Mouse (Mus musculus) gastrocnemius, adult 2 months (tissue): ENCODE measurements around the gene Tmem230. TPM values are rescaled to one million over a fixed set of nuclear protein-coding genes. Genes with fewer than 3 reads are reported as not detected.

Experiments
- DNase-seq: peaks from one replicate; pipeline ENCODE4 v3.0.0; 2022
- H3K27ac ChIP-seq: fragments of 200-600 bp; 2 replicates; pipeline ENCODE4 v1.8.1; 2022; ENCODE audit warnings: mild to moderate bottlenecking
- H3K4me3 ChIP-seq: fragments of 200-600 bp; 2 replicates; pipeline ENCODE4 v1.8.1; 2022; ENCODE audit warnings: mild to moderate bottlenecking, moderate library complexity
- CTCF ChIP-seq: fragments of 200-600 bp; IDR thresholded peaks from 2 replicates; pipeline ENCODE4 v1.8.1; 2022; ENCODE audit warnings: antibody characterized with exemption, mild to moderate bottlenecking, moderate library complexity
- intact Hi-C: fragments of 180-260 bp; cut with DNase I; formaldehyde crosslinking; loops from one replicate; pipeline ENCODE4 v1.15.1; 2025
- total RNA-seq, 2 experiments: library from RNA; stranded (reverse); gene quantifications; 2 replicates each; pipeline ENCODE4 v1.2.3; 2021

Gene Tmem230
- total RNA-seq, 2 experiments from 2014 or later, result 23.2 to 28.1 TPM

DNA sequence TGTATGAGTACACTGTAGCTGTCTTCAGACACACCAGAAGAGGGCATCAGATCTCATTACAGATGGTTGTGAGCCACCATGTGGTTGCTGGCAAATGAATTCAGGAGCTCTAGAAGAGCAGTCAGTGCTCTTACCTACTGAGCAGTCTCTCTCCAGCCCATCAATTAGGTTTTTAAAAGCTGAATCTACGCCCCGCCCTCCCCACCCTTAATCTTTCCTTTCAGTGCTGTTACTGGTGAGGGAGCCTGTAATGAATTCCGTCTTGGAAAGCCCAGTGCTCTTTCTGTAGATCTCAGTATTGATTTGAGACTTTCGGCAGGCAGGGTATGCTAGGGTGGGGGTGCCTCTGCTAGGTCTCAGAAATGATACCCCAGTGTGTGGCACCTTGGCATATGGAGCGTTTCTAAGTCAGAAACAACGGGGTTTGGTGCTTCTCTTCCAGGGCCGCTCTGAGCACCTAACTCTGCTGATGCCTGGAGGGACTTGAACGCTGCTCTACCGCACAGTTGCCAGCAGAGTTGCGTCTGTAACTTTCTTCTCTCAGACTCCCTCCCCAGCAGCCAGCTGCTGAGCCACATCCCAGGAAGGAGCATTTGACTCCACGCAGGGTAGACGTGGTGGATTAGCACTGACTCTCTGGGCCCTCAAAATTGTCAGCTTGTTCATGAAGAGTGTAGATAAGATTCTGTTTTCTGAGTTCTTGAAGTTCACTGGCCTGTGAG is 35.0 kb upstream of the Tmem230 start:
- TF ChIP-seq CTCF, result peak; percentile 19; the same call in 1 of the 2 replicates
- H3K4me3 ChIP-seq, result peak overlapping the region; percentile 2
- peak; percentile 39 for DNase-seq
- intact Hi-C loops, result no loop called here
- H3K27ac ChIP-seq, result peak overlapping the region; percentile 87

DNA sequence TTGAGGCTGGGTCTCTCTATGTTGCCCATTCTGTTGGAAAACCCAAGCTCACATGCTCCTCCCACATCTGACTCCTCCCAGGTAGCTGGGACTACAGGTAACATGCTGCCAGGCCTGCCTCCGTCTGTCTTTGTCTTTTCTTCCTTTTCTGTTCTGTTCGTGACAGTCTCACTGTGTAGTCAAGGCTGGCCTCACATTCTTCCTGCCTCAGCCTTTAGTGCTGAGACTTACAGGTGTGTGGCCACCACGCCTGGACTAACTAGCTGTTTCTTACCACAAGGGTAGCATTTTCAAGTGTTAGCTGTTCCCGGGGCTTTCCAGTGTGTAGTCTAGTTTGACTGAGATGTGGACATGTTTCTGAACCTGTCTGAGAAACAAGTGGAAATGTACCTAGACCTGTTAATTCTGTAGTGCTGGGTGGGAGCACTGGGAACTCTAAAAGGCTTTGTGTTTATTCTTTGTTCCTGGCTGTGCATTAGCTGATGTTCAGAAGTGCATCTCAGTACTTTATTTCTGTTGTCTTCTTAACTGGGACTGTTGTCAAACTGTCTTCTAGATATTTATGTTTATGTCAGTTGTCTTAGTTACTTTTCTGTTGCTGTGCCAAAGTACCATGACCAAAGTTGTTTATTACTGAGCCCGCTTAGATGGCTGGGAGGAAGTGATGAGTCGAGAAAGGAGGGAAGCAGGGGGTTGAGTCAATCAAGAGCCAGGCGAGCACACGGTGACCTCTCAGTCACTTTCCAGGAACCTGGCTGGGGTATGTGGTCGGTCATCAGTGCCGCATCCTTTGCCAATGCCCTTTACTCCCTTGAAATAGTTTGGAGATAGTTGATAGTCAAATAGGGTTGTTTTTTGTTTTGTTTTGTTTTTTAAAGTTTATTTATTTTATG is 34.2 kb upstream of the Tmem230 start:
- Histone ChIP-seq H3K27ac (peak overlapping the region; percentile 87), H3K4me3 (peak overlapping the region; percentile 2)
- intact Hi-C loops, result no loop called here
- TF ChIP-seq CTCF, result no peak
- DNase-seq, result no peak

DNA sequence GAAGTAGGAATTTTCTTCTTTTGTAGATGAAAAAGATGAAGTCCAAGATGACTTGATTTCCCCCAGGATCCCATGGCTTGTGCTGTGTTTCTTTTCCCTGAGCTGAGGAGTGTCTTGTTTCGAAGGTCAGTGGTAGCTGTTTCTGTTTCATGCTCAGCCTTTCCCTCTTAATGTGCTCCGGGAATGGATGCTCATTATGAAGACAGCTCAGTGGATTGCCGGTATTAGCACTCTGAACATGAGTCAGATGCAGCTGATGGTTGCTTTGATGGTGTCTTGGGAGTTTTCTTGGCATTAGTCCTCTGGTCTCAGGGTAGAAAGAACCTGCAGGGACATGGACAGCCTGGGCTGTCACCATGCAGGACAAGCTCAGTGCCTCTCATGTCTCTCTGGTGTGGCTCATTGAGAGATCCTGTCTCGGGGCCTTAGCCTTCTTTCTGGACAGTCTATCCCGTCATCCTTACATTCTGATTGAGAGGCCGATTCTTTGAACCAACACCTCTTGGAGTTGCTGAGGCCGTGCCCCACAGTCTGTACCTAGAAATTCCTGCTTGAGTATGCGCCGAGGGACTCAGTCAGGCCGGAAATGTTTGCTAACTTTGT is 33.0 kb upstream of the Tmem230 start:
- no peak for DNase-seq
- H3K4me3 ChIP-seq, result no peak overlapping the region; the same call in 1 of the 2 replicates
- intact Hi-C loops, result no loop called here
- H3K27ac ChIP-seq, result peak overlapping the region; percentile 87
- no peak for TF ChIP-seq CTCF

DNA sequence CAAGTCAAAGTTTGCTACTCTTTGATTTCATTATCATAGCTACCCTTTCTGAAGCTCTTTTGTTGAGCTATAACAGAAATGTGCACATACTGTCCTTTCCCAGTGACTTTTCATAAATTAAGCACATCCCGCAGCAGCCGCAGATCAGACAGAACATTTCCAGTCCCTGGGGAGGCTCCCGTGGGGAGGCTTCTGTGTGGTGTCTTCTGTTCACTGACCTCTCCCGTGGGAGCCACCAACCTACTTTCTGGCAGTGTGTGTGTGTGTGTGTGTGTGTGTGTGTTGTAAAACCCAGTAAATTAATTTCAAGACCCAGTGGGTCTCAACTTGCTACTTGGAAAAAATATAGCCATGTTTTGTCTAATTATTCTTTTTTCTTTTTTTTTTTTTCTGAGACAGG is 32.4 kb upstream of the Tmem230 start:
- intact Hi-C loops, result no loop called here
- TF ChIP-seq CTCF, result no peak
- Histone ChIP-seq H3K4me3 (no peak overlapping the region), H3K27ac (peak overlapping the region; percentile 87)
- DNase-seq, result peak; percentile 47

DNA sequence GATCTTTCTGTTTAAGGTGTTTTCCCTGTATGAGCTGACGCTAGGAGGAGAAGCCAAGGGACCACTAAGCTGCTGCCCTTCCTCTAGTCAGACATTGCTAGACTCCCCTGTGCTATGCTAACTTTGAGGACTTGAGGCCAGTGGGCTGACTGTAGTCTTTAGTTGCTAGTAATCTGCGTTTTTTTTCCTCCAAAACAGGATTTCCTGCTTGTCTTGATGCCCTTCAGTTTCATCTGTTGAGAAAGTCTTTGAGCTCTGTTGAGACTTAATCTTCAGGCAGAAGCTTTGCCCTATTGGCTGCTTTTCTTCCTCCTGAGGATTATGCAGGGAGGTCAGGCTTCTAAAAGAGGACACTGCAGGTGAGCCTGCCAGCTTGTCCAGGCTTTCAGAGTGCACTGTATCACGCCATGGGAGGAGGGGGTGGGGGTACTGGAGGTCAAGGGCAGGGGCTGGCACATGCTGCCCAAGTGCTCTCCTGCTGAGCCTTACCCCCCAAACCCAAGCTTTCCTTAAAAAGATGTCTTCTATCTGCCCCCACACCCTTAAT is 31.8 kb upstream of the Tmem230 start:
- intact Hi-C loops, result no loop called here
- Histone ChIP-seq H3K4me3 (peak overlapping the region; percentile 1; the same call in 1 of the 2 replicates), H3K27ac (peak overlapping the region; percentile 87)
- TF ChIP-seq CTCF, result no peak
- no peak for DNase-seq

DNA sequence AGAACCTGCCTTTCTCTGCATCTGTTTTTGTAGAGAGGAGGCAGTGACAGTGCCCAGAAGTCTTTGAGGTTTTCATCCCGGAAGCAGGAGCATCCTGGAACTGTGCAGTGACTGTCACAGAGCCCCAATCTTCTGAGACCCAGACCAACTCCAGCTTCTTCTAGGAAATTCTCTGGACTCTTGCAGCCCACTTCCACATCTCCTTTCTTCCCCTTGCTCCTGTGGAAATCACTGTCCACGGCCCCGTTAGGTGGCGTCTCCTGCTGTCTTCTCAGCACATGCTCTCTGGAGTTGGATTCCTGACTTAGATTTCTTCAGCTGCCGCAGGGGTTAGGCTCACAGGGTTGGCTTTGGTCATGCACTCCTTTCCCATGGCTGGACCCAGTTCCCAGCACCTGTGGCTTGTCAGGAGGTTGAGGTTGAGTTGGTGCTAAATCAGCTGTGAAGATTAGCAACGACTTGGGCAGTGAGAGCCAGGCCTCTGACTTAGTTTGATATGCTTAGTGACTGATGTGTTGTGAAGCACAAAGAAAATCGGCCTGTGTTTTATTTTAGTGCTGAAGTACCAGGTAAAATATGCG is 30.8 kb upstream of the Tmem230 start:
- 0 out of 2 replicates have a peak overlapping the region, but pooled peaks have one; percentile 1 for H3K4me3 ChIP-seq
- peak; percentile 47 for DNase-seq
- no peak for TF ChIP-seq CTCF
- intact Hi-C loops, result no loop called here
- peak overlapping the region; percentile 87 for H3K27ac ChIP-seq

DNA sequence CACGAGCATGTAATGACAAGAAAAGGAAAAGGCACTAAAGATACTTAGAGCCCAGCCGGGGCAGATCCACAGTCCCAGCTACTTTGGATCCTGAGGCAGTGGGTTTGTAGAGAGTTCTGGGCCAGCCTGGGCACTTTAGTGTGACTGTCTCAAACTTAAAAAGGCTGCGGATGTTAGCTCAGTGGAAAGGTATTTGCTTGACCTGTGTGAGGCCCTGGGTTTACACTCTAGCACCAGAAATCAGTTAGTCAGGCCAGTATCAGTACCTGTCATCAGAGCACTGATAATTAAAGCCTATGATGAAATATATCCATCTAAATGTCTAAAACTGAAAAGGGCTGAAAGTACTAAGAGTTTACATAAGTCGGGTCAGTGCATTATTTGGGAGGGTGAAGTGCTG is 28.6 kb upstream of the Tmem230 start:
- intact Hi-C loops, result no loop called here
- DNase-seq, result no peak
- TF ChIP-seq CTCF, result no peak
- Histone ChIP-seq H3K4me3 (no peak overlapping the region), H3K27ac (no peak overlapping the region)

DNA sequence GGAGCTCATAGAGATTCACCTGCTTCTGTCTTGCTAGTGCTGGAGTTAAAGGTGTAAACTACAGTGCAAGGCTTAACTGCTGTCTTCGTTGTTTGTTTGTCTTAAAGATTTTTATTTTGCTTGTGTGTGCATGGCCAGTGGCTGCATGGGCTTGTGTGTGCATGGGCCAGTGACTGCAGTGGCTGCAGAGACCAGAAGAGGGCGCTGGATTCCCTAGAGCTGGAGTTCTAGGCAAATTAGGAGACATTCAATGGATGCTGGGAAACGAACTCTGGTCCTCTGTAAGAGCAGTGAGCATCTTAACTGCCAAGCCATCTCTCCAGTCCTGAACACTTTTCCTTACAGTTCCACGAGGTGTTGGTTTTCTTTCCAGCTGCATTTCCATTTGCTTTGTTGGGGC is 27.9 kb upstream of the Tmem230 start:
- H3K4me3 ChIP-seq, result no peak overlapping the region
- no peak overlapping the region for H3K27ac ChIP-seq
- intact Hi-C loops, result no loop called here
- TF ChIP-seq CTCF, result peak; percentile 30; the same call in 1 of the 2 replicates
- no peak for DNase-seq

DNA sequence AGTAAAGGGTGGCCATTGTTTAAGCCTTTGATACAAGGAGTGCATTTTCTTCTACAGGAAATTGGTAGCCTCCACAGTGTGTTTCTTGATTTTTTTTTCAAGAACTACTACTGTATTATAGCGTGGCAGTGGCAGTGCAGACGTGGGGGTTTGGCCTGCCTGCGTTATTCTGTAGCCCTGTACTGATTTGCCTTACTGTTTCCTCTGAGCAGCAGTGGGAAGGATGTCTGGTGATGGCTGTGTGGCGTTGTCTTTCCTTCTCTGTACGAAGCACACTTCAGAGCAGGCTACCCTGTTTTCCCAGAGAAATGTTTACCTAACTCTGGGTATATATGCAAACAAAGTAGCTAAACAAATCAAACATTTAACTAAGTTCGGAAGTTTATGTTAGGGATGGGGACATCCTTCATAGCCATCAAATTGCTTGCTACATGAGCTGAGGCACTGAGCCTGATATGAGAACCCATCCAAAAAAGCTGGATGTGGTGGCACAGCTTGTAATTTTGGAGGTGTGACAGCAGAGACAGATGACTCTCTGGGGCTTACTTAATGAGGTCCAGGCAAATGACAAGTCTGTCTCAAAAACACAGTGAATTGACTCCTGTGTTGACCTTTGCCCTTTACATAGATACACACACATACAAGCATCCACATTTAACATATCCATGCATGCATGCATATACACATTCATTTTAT is 25.2 kb upstream of the Tmem230 start:
- DNase-seq, result no peak
- no peak for TF ChIP-seq CTCF
- Histone ChIP-seq H3K4me3 (no peak overlapping the region), H3K27ac (no peak overlapping the region)
- intact Hi-C loops, result no loop called here

DNA sequence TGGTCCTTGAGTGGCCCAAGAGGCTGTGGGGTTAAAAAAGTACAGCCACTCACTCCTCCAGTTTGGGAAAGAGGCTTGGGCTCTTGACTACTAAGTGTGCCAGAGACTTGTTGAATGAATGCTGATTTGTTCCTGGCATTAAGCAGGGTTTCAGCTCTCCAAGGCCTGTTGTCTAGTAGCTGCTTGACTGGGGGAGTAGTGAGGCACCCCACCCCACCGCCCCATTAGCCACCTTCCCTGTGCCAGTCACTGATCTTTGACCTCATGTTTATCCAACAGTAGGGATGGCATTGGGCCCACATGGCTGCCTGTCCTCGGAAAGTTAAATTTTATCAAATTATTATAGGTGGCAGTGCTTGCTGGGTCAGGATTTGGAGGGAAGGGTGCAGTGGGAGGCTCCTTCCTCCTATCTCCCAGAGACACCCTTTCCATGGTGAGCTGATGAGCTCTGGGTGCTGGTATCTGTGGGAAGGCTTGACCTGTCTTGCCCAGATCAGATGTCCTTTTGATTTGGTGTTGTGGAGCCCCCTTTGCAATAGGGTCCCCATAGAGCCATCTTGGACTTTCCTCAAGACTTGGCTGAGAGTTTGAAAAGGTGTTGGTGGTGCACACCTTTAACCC is 22.8 kb upstream of the Tmem230 start:
- intact Hi-C loops, result no loop called here
- no peak for TF ChIP-seq CTCF
- peak overlapping the region; percentile 12; the same call in 1 of the 2 replicates for H3K27ac ChIP-seq
- no peak for DNase-seq
- H3K4me3 ChIP-seq, result no peak overlapping the region

DNA sequence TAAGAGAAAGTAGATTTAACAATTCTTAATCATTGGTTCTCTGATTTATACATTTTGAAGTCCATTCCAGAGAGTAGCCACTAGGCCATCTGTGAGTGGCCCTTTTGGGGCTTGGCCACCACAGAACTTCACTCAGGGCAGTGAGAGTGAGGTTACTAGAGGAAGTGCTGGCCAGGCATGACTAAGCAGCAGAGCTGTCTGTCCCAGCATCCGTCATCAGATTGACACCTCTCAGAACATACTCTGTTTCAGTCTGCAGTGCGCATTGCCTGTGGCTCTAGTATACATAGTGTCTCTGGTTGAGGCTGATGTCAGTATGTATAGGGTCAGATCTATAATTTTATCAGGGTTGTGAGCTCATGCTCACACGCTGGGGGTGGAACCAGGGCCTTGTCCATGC is 21.6 kb upstream of the Tmem230 start:
- intact Hi-C loops, result no loop called here
- Histone ChIP-seq H3K4me3 (no peak overlapping the region), H3K27ac (peak overlapping the region; percentile 28; the same call in 1 of the 2 replicates)
- TF ChIP-seq CTCF, result no peak
- no peak for DNase-seq

DNA sequence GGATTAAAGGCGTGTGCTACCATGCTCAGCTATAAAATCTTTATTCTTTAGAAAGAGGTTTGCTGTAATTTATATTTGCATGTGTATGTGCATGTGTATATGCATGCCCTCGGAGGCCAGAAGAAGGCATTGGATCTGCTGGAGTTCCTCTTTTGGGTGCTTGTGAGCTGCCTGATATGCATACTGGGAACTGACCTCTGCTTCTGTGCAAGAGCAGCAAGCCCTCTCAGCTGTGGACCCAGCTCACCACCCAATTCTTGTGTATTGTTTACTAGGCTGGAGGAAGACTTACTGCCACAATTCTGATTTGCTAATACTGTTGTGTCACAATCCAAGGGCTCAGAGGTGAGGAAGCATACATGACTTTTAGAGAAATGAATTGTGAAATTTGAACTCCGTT is 18.5 kb upstream of the Tmem230 start:
- Histone ChIP-seq H3K27ac (0 out of 2 replicates have a peak overlapping the region, but pooled peaks have one; percentile 5), H3K4me3 (no peak overlapping the region)
- TF ChIP-seq CTCF, result no peak
- intact Hi-C loops, result no loop called here
- DNase-seq, result no peak
